In genomic region chr10:7212537-7212936, GRCm38 (mm10) we compare ENCODE assay signal across 8 mouse cellular contexts. TPM values are rescaled to one million over a fixed set of nuclear protein-coding genes. Genes with fewer than 3 reads are reported as not detected.
DNase-seq lines count a peak whose midpoint lies in the region; ATAC-seq and TF ChIP-seq lines count a peak whose summit lies in the region.

No protein-coding gene starts in this region.

- peak overlapping the region; percentile 95 for H3K4me2 ChIP-seq in heart, postnatal 0 days (ENCODE audit: low read depth, low read length)
- H3K4me2 ChIP-seq in liver, embryonic 12.5 days: peak overlapping the region; percentile 98
- H3K4me2 ChIP-seq in neural tube, embryonic 13.5 days: peak overlapping the region; percentile 98

- TF ChIP-seq POLR2A in thymus, adult 2 months (IDR thresholded peaks at IDR 0.05; ENCODE audit: control insufficient read depth, extremely low read depth, insufficient read depth, low read length, poor library complexity): no peak

- no peaks in the 10 kb centered on the region for H3K27me3 ChIP-seq in thymus, adult 2 months (ENCODE audit: control insufficient read depth, insufficient read depth, low read length)
- H3K27me3 ChIP-seq in heart, postnatal 0 days (ENCODE audit: control insufficient read depth, insufficient read depth, low read length): no peaks in the 10 kb centered on the region
- no peaks in the 10 kb centered on the region for H3K27me3 ChIP-seq in liver, embryonic 12.5 days (replicated peaks)
- peaks cover 3% of the 10 kb centered on the region for H3K27me3 ChIP-seq in neural tube, embryonic 13.5 days

- H3K4me1 ChIP-seq in thymus, adult 2 months (replicated peaks; ENCODE audit: control insufficient read depth, insufficient read depth, low read length): peaks cover 8% of the 10 kb centered on the region
- H3K4me1 ChIP-seq in heart, postnatal 0 days (ENCODE audit: control insufficient read depth, insufficient read depth): peaks cover 39% of the 10 kb centered on the region
- peaks cover 56% of the 10 kb centered on the region for H3K4me1 ChIP-seq in liver, embryonic 12.5 days
- peaks cover 20% of the 10 kb centered on the region for H3K4me1 ChIP-seq in neural tube, embryonic 13.5 days (replicated peaks)

- DNase-seq in cerebellum, adult 8-10 months: no peak
- peak; percentile 18 for DNase-seq in thymus, adult 2 months
- no peak for DNase-seq in thymus, postnatal 10 days (ENCODE audit: low spot score in 2 of 2)
- DNase-seq in heart, postnatal 0 days (ENCODE audit: low spot score): peak; percentile 69
- DNase-seq in urinary bladder, adult 2 months (ENCODE audit: low spot score): no peak

- peak overlapping the region; percentile 83 for H3K9ac ChIP-seq in heart, postnatal 0 days (replicated peaks; ENCODE audit: low read depth, low read length)
- H3K9ac ChIP-seq in liver, embryonic 12.5 days: peak overlapping the region; percentile 78
- peak overlapping the region; percentile 78 for H3K9ac ChIP-seq in neural tube, embryonic 13.5 days

- TF ChIP-seq EP300 in heart, postnatal 0 days (IDR thresholded peaks at IDR 0.05; ENCODE audit: low read depth): peak; percentile 15; the same call in 1 of the 2 replicates

- no peak overlapping the region; the same call in 1 of the 2 replicates for H3K27ac ChIP-seq in thymus, adult 2 months (ENCODE audit: control insufficient read depth, insufficient read depth, low read length)
- H3K27ac ChIP-seq in heart, postnatal 0 days (ENCODE audit: low read depth): peak overlapping the region; percentile 98
- H3K27ac ChIP-seq in liver, embryonic 12.5 days: peak overlapping the region; percentile 65; the same call in 1 of the 2 replicates
- H3K27ac ChIP-seq in neural tube, embryonic 13.5 days (replicated peaks): no peak overlapping the region; the same call in none of the 2 replicates

- no peaks in the 10 kb centered on the region for H3K9me3 ChIP-seq in heart, postnatal 0 days (replicated peaks; ENCODE audit: control insufficient read depth, low read length)
- H3K9me3 ChIP-seq in liver, embryonic 12.5 days (replicated peaks): no peaks in the 10 kb centered on the region
- no peaks in the 10 kb centered on the region for H3K9me3 ChIP-seq in neural tube, embryonic 13.5 days

- no peaks in the 10 kb centered on the region for H3K36me3 ChIP-seq in thymus, adult 2 months (ENCODE audit: control insufficient read depth, insufficient read depth, low read length)
- H3K36me3 ChIP-seq in heart, postnatal 0 days (replicated peaks; ENCODE audit: control insufficient read depth, insufficient read depth, low read length): 0 out of 2 replicates have a peak, but pooled peaks cover 6% of the 10 kb centered on the region
- no peaks in the 10 kb centered on the region for H3K36me3 ChIP-seq in liver, embryonic 12.5 days
- H3K36me3 ChIP-seq in neural tube, embryonic 13.5 days: no peaks in the 10 kb centered on the region

- peak overlapping the region; percentile 85 for H3K4me3 ChIP-seq in thymus, adult 2 months (ENCODE audit: control insufficient read depth, insufficient read depth, low read length)
- H3K4me3 ChIP-seq in heart, postnatal 0 days (ENCODE audit: low read depth, low read length): peak overlapping the region; percentile 89
- H3K4me3 ChIP-seq in liver, embryonic 12.5 days: peak overlapping the region; percentile 76
- peak overlapping the region; percentile 80 for H3K4me3 ChIP-seq in neural tube, embryonic 13.5 days

- no peak for TF ChIP-seq CTCF in thymus, adult 2 months (IDR thresholded peaks at IDR 0.05; ENCODE audit: borderline replicate concordance, control insufficient read depth, extremely low read depth, insufficient read depth, low read length, poor library complexity)
- no peak for TF ChIP-seq CTCF in heart, postnatal 0 days (IDR thresholded peaks at IDR 0.05; ENCODE audit: low read depth)

- 0 out of 2 replicates have a peak, but pooled peaks have one; percentile 4 for ATAC-seq in cerebellum, adult (ENCODE audit: insufficient number of reproducible peaks, low FRiP score, low TSS enrichment)
- ATAC-seq in heart, postnatal 0 days (ENCODE audit: insufficient read depth, low read depth): peak; percentile 16; the same call in 1 of the 2 replicates
- 0 out of 2 replicates have a peak, but pooled peaks have one; percentile 1 for ATAC-seq in liver, embryonic 12.5 days
- ATAC-seq in neural tube, embryonic 13.5 days (ENCODE audit: low read depth): 0 out of 2 replicates have a peak, but pooled peaks have one; percentile 7

- WGBS in thymus, adult 2 months: 4% methylated on average over 10 of the region's 10 CpGs
- WGBS in heart, postnatal 0 days: 4% methylated on average over 10 of the region's 10 CpGs
- WGBS in liver, embryonic 12.5 days (ENCODE audit: insufficient replicate concordance): 18% methylated on average over 10 of the region's 10 CpGs
- 27% methylated on average over 10 of the region's 10 CpGs for WGBS in neural tube, embryonic 13.5 days

RNA-seq across cellular contexts. Expression of gene Cnksr3, which starts 0.5 kb away (rescaled TPM):
- 5.9 and 6.2 TPM in 2 replicates for polyA plus RNA-seq in thymus, adult 2 months (2012; rRNA removed)
- 16.6 and 18.2 TPM in 2 replicates for total RNA-seq in heart, postnatal 0 days (2014; rRNA removed; ENCODE audit: low replicate concordance)
- polyA plus RNA-seq in heart, postnatal 0 days (2015; fragmentation: Nextera tagmentation; extraction: Ambion mirVana): 7.8 and 8.1 TPM in 2 replicates
- polyA plus RNA-seq in liver, embryonic 12.5 days (2016; fragmentation: Nextera tagmentation; extraction: Ambion mirVana): 4.8 and 5.3 TPM in 2 replicates
- 2.6 and 3.7 TPM in 2 replicates for polyA plus RNA-seq in neural tube, embryonic 13.5 days (2015; fragmentation: Nextera tagmentation; extraction: Ambion mirVana)
- polyA plus RNA-seq in urinary bladder, adult 2 months (2012; rRNA removed): 25.0 and 26.8 TPM in 2 replicates

Comparison
In these comparisons a context has a peak if more than half of its experiments do, and no peak if none do; other contexts are left out.
1. DNase-seq: peak in thymus, adult 2 months (single experiment) and heart, postnatal 0 days (single experiment); none in cerebellum, adult 8-10 months (single experiment), thymus, postnatal 10 days (0 of 2) and urinary bladder, adult 2 months (single experiment).
2. H3K27ac ChIP-seq: peak in heart, postnatal 0 days (single experiment) and liver, embryonic 12.5 days (single experiment); none in thymus, adult 2 months (single experiment) and neural tube, embryonic 13.5 days (single experiment).
3. Peak in every context shown above with its lines, with median percentiles within 50 percentile points of each other: ATAC-seq, H3K4me3 ChIP-seq, H3K4me2 ChIP-seq and H3K9ac ChIP-seq.